Mouse (Mus musculus): ENCODE measurements around the gene Riiad1.
A peak's percentile ranks its signal among the peaks of the same experiment; 100 is the strongest.

Riiad1 gene

DNA sequence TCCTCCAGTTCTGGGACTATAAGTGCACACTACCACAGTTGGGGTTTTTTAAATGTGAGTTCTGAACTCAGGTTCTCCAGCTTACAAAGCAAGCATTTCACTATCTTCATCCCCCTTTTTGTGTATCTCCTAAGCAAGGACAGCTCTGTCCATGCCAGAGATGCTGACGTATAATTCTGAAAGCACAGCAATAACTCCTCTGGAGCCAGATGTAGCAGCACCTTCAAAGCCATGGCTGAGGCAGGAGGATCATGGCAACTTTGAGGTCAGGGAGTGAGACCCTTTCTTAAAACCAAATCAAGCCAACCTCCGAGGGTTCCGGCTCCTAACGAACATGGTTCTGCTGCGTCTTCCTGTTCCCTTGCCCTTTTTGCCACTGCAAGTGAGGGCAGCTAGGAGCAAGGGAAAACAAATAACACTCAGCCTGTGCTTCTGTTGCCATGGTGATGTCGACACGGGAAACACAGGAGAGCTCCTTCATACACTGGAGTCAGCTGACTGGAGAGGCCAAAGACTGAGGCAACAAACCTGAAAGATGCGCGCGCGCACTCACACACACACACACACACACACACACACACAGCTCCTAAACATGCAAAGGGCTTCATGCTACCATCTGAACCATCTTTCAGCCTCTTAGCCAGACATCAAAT is 16.1 kb downstream of the Riiad1 start:
- no peak for DNase-seq (ENCODE audit: low read depth, low spot score)

DNA sequence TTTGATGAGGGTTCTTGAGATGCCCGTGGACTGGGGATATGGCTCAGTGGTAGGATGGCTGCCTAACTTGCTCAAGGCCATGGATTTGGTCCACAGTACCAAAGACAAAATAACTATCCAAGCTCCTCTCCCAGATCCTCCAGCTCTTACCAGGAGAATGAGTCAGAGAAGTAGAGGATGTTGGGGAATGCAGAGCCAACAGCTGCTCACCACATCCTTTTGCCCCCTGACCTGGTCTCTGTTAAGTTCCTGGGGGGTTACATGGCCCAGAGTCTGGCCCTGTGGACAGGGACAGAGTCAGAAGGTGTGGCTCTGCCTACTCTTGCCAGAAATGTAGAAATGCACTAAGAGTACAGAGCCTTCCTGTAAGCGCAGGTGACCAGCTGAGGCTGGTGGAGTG is 20.3 kb downstream of the Riiad1 start:
- DNase-seq (ENCODE audit: low read depth, low spot score): no peak

DNA sequence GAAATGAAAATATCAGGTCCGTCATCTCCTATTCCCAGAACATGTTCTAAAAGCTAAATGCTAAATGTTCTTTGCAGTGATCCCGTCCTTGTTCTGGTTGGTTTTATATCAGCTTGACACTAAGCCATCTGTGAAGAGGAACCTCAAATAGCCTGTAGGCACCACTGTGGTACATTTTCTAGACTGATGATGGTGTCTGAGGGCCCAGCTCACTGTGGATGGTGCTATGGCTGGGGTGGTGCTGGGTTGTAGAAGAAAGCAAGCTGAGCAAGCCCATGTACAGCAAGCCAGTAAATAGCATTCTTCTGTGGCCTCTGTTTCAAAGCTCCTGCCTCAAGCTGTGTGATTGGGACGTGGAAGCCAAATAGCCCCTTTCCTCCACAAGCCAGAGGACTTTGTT is 23.1 kb downstream of the Riiad1 start:
- DNase-seq (ENCODE audit: low read depth, low spot score): no peak

DNA sequence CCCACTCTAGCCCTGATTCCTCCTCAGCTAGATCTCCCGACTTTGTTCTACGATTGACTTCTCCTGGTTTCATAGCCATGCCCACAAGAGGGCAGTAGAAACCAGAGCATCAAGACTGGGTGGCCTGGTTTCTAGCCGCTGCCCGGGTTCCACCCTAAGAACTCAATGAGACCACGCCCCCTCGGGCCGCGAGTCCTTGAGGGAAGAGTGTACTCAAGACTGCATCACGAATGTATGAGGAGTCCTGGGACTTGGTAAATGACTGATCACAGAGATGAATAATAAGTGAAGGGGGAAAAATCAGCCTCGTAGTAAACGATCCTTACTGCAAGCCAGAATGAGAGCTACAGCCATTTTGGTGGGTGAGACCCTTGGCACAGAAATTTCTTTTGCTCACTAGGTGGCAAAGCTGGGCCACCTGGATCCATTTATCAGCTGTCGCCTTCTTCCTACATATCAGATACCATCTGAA is 23.6 kb downstream of the Riiad1 start:
- peak; percentile 88 for DNase-seq (ENCODE audit: low read depth, low spot score)

DNA sequence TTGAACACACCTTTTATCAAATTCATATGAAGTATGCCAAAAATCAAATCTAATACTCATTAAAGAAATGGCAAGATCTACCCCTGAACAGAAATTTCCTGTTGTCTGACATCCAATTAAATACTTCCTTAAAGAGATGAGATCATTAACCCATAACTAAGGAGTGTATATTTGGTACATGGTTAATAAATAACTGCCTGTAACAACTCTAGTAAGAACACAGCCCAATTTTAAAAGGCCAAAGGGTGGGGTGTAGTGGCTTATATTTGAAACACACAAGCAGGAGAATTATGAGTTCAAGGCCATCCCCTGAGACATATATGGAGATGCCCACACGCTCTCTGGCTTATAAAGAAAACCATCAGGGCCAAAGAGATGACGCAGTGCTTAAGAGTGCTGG is 30.8 kb downstream of the Riiad1 start:
- DNase-seq (ENCODE audit: low read depth, low spot score): no peak

DNA sequence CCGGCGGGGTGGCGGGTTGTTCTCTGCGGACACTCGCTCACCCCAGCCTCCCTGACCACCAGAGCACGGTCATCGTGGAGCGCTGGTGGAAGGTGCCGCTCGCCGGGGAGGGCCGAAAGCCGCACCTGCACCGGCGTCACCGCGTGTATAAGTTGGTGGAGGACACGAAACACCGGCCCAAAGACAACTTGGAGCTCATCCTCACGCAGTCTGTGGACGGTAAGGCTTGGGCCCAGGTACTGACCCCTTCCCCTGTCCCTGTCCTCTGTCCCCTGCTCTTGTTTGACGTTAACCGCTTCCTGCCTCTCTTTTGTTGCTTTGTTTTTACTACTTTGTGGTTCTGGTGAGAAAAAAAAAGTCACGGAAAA is 36.6 kb downstream of the Riiad1 start, which contains the start of gene Oaz3:
Gene Oaz3, minus strand, starts transcription at position 319 of the 368 bp plus-strand sequence.
- no peak for DNase-seq (ENCODE audit: low read depth, low spot score)

DNA sequence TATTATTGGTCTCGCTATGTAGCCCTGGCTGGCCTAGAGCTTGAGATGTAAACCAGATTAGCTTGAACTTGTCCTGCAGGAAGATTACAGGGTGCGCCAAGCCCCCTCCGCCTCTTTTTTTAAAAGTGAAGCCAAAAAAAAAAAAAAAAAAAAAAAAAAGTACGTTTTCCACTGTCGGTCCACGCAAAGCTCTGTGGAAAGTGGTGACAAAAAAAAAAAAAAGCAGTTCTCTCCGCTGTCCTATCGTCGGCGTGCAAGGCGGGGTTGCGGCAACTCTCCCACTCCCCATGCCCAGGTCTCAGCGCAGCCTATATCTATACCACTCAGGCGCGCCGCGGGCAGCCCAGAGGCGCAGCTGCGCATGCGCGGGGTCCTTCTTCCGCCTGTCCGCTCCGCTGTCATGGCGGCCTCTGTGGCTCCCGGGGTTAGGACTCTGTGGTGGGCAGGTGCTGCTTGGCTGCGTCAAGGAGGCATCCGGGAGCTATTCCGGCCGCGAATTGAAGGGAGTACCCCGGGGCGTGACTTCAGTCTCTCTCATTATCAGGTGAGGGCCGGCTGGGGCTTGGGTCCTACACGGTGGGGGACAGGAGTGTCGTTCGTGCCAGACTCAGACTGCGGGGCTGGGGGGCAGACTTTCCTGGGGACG is 37.1 kb downstream of the Riiad1 start, which contains the start of gene Mrpl9:
Gene Mrpl9, plus strand, starts transcription at position 368 of the 646 bp plus-strand sequence.
- peak; percentile 97 for DNase-seq (ENCODE audit: low read depth, low spot score)

DNA sequence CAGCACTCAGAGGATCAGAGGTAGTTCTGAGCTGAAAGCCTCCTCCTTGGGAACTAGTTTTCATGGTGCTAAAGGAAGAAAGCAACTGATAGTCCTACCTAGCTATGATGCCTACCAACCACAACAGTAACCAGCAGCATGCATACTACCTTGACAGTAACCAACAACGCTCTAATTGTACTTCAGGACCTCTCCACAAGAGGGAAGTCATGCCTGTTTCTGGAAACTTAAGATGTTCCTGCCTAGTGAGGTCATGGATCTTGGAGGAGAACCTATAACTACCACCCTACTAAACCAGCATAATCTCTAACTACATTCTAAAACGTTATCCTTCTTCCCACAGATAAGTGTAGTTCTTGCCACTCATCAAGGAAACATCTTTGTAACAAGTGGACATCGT is 39.0 kb downstream of the Riiad1 start:
- DNase-seq (ENCODE audit: low read depth, low spot score): peak; percentile 55

DNA sequence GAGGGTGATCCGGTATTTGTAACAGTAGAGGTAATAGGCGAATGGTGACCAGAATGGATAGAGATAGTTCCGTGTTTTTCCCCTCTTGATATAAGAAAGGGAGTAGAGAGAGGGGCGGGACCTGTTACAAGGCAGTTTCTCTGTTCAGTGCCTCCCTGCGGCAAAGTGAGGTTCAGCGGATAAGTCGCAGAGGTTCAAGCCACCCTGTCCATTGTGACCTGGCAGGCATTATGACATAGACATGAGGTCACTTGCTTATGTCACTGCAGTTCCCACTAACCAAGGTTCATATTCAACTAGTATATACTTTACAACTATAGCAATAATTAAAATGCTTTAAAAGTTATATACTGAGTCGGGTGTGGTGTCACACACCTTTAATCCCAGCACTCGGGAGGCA is 43.7 kb downstream of the Riiad1 start:
- no peak for DNase-seq (ENCODE audit: low read depth, low spot score)

DNA sequence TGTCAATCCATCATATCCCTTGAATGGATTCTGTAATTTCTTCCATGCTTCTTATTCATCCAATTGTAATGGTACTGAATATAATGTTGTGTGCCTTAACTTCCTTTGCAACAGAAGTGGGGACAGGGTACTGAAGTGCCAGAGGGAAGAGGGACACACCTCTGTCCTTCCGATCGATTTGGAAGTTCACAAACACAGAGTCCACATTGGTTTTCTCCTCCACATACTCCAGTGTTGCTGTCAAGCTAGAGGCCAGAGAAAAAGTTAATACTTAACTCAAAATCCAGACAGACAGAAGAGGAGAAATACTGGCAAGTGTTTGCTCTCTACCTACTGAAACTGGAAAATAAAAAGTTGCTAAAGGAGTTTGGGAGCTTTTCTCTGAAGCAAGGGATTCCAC is 45.8 kb downstream of the Riiad1 start:
- DNase-seq (ENCODE audit: low read depth, low spot score): no peak

DNA sequence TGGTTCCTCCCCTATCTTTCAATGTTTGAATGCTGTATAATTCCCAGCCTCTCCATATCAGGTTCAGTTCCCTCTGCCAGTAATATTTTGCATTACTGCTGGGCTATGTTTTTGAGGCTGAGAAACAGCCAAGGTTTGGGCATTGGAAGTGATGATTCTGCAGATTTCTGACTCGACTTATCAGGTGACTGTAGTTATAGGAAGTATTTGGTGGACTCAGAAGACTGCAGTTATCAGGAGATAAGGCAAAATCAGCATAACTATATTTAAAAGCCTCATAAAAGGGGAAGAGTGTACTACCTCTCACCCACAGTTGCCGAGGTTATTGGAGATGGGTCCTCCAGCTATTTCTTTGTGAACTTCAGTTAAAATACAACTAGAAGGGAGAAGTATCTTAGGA is 49.2 kb downstream of the Riiad1 start:
- no peak for DNase-seq (ENCODE audit: low read depth, low spot score)
